21 mouse cellular contexts compared by ENCODE assay signal in the genomic region with DNA sequence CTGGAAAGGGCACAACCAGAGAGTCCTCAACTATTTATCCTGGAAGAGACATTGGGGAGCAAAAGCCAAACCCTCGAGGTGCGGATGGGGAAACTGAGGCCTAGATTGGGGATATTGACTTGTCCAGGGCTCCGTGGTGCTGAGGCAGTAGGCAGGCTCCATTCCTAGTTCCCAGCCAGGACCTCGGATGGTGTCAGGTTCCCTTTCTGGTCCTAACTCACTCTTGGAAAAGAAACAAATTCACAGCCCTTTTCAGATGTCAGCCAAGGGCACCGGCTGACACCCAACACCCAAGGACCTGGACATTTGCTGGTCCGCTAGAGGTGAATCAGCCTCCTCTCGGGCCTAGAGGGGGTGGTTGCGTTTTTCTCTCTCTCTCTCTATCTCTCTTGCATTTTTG. TPM values are rescaled to one million over a fixed set of nuclear protein-coding genes. Genes with fewer than 3 reads are reported as not detected.
"Had no signal": no experiment of that assay in that cellular context is flagged by ENCODE, and none has a peak within 500 bp of the region (broad histone marks: within the 10 kb centered on the region; RNA-seq: fewer than 3 reads in every experiment).

No protein-coding gene starts in this region.

- H3K4me2 ChIP-seq: liver, embryonic 12.5 days; liver, embryonic 15.5 days had no signal

- DNase-seq: kidney, adult 8-10 months; kidney, postnatal 25 days; layer of hippocampus, adult 9-11 months; liver; lung, adult 18-20 months; lung, postnatal 10 days; lung, postnatal 36 days; midbrain, embryonic 14.5 days; retina, postnatal 1 day; right cerebral cortex, postnatal 25 days; thymus, adult 18-20 months; thymus, postnatal 36 days had no signal

- H3K9me3 ChIP-seq: kidney, embryonic 15.5 days; limb, embryonic 10.5 days; limb, embryonic 13.5 days; liver, embryonic 12.5 days; liver, embryonic 15.5 days; lung, embryonic 15.5 days; midbrain, embryonic 10.5 days had no signal

- H3K36me3 ChIP-seq: kidney, embryonic 15.5 days; limb, embryonic 10.5 days; limb, embryonic 13.5 days; liver, embryonic 12.5 days; liver, embryonic 15.5 days; lung, embryonic 15.5 days; midbrain, embryonic 10.5 days had no signal

- H3K4me3 ChIP-seq: limb, embryonic 10.5 days; liver, embryonic 12.5 days; liver, embryonic 15.5 days; lung, embryonic 15.5 days; megakaryocyte, embryonic 14.5 days had no signal

- H3K4me1 ChIP-seq: liver, embryonic 15.5 days had no signal

- H3K27ac ChIP-seq: kidney, embryonic 15.5 days; limb, embryonic 10.5 days; limb, embryonic 13.5 days; liver, embryonic 12.5 days; liver, embryonic 15.5 days; lung, embryonic 15.5 days; midbrain, embryonic 10.5 days had no signal

- ATAC-seq: liver, embryonic 12.5 days had no signal

- H3K9ac ChIP-seq: kidney, embryonic 15.5 days; limb, embryonic 13.5 days; liver, embryonic 12.5 days; liver, embryonic 15.5 days; lung, embryonic 15.5 days had no signal

RNA-seq across cellular contexts. Expression of a gene that starts 21.1 kb away (rescaled TPM):
- total RNA-seq: neutrophil, adult 5-6 weeks had no signal

RNA-seq across cellular contexts. Expression of a gene that starts 60.0 kb away (rescaled TPM):
- total RNA-seq: neutrophil, adult 5-6 weeks had no signal
- polyA plus RNA-seq: limb, embryonic 10.5 days; liver, embryonic 12.5 days had no signal
